Mouse (Mus musculus) thymus, adult 2 months (tissue): Measurements from ENCODE around the gene Prkg1. TPM values are rescaled to one million over a fixed set of nuclear protein-coding genes. Genes with fewer than 3 reads are reported as not detected.

Experiments used
- DNase-seq: peaks from one replicate; pipeline ENCODE4 v3.0.0; 2021
- H3K27ac ChIP-seq: fragments of 200-500 bp; 2 replicates; pipeline ENCODE4 v1.5.1; 2012; ENCODE audit warnings: low read length, control low read depth; ENCODE audit not compliant: control insufficient read depth, insufficient read depth
- H3K27me3 ChIP-seq: fragments of 200-500 bp; 2 replicates; pipeline ENCODE4 v1.6.1; 2012; ENCODE audit warnings: mild to moderate bottlenecking, low read length, moderate library complexity, mixed read lengths; ENCODE audit not compliant: control insufficient read depth, insufficient read depth
- H3K36me3 ChIP-seq: fragments of 200-500 bp; 2 replicates; pipeline ENCODE4 v1.6.1; 2012; ENCODE audit warnings: mild to moderate bottlenecking, low read length, moderate library complexity; ENCODE audit not compliant: control insufficient read depth, insufficient read depth
- H3K4me1 ChIP-seq: fragments of 200-500 bp; replicated peaks from 2 replicates; pipeline ENCODE4 v1.6.1; 2012; ENCODE audit warnings: low read length; ENCODE audit not compliant: control insufficient read depth, insufficient read depth
- H3K4me3 ChIP-seq: fragments of 200-500 bp; 2 replicates; pipeline ENCODE4 v1.5.1; 2012; ENCODE audit warnings: mild to moderate bottlenecking, low read length, control low read depth, moderate library complexity; ENCODE audit not compliant: control insufficient read depth, insufficient read depth
- CTCF ChIP-seq: fragments of 200-500 bp; IDR thresholded peaks from 2 replicates; pipeline ENCODE4 v1.5.1; 2012; ENCODE audit warnings: mild to moderate bottlenecking, control low read depth, low read length, moderate library complexity, borderline replicate concordance; ENCODE audit not compliant: control insufficient read depth, poor library complexity, insufficient read depth; ENCODE audit errors: extremely low read depth
- POLR2A ChIP-seq: fragments of 200-500 bp; IDR thresholded peaks from 2 replicates; pipeline ENCODE4 v1.6.1; 2012; ENCODE audit warnings: mild to moderate bottlenecking, low read length, control low read depth, moderate library complexity; ENCODE audit not compliant: control insufficient read depth, poor library complexity, insufficient read depth; ENCODE audit errors: extremely low read depth
- WGBS: fragments of 180-500 bp; shearing (Covaris S2); methylation state at CpG from one replicate; pipeline ENCODE4 v1.1.7; 2018; 5-methylcytosine and 5-hydroxymethylcytosine counted together
- polyA plus RNA-seq: library from polyadenylated mRNA; depleted of rRNA; stranded (reverse); fragments of >200 nt; gene quantifications from 2 replicates; pipeline ENCODE4 v1.2.3, GENCODE M21; 2012

Prkg1 gene
- polyA plus RNA-seq, 1 experiment: 0.26 TPM

- Histone ChIP-seq H3K27ac (peak overlapping the region; percentile 93), H3K4me3 (no peak overlapping the region)
These were observed 426.3 kb downstream of the Prkg1 start for GRCm38 (mm10) chr19:31338355-31339101.

GRCm38 (mm10) chr19:31337863-31338217 lies 427.0 kb downstream of the Prkg1 start:
- 3% methylated on average over 6 of the region's 6 CpGs for WGBS
- no peak for TF ChIP-seq CTCF
- no peak for TF ChIP-seq POLR2A
- peak overlapping the region; percentile 93 for H3K27ac ChIP-seq
- no peak overlapping the region for H3K4me3 ChIP-seq
- no peaks in the 10 kb centered on the region for H3K36me3 ChIP-seq
- DNase-seq: peak; percentile 20
- no peaks in the 10 kb centered on the region for H3K27me3 ChIP-seq
- peaks cover 4% of the 10 kb centered on the region for H3K4me1 ChIP-seq

More at GRCm38 (mm10) chr19:31338355-31339101, 426.3 kb downstream of the Prkg1 start:
- 88% methylated on average over 5 of the region's 5 CpGs for WGBS
- DNase-seq: no peak
- no peaks in the 10 kb centered on the region for H3K36me3 ChIP-seq
- no peak for TF ChIP-seq POLR2A
- TF ChIP-seq CTCF: no peak
- H3K4me1 ChIP-seq: peaks cover 4% of the 10 kb centered on the region
- no peaks in the 10 kb centered on the region for H3K27me3 ChIP-seq

GRCm38 (mm10) chr19:31337163-31337862 lies 427.5 kb downstream of the Prkg1 start:
- Histone ChIP-seq H3K4me1 (peaks cover 4% of the 10 kb centered on the region), H3K27ac (peak overlapping the region; percentile 94), H3K27me3 (no peaks in the 10 kb centered on the region), H3K4me3 (no peak overlapping the region), H3K36me3 (no peaks in the 10 kb centered on the region)
- TF ChIP-seq POLR2A (no peak), CTCF (no peak)
- WGBS: 4% methylated on average over 9 of the region's 9 CpGs
- DNase-seq: peak; percentile 47

GRCm38 (mm10) chr19:31336381-31336780 lies 428.5 kb downstream of the Prkg1 start:
- H3K36me3 ChIP-seq: no peaks in the 10 kb centered on the region
- TF ChIP-seq CTCF (no peak), POLR2A (no peak)
- no peak for DNase-seq
- 82% methylated on average over 3 of the region's 3 CpGs for WGBS
- peak overlapping the region; percentile 94; the same call in 1 of the 2 replicates for H3K27ac ChIP-seq
- no peak overlapping the region for H3K4me3 ChIP-seq
- H3K4me1 ChIP-seq: peaks cover 4% of the 10 kb centered on the region
- H3K27me3 ChIP-seq: no peaks in the 10 kb centered on the region

GRCm38 (mm10) chr19:31329893-31330292 lies 434.9 kb downstream of the Prkg1 start:
- Histone ChIP-seq H3K4me3 (no peak overlapping the region), H3K36me3 (no peaks in the 10 kb centered on the region), H3K27ac (no peak overlapping the region), H3K4me1 (no peaks in the 10 kb centered on the region; the same call in 1 of the 2 replicates), H3K27me3 (no peaks in the 10 kb centered on the region)
- no peak for DNase-seq
- TF ChIP-seq CTCF: no peak
- no peak for TF ChIP-seq POLR2A
- 85% methylated on average over 5 of the region's 5 CpGs for WGBS

GRCm38 (mm10) chr19:31304760-31305159 lies 460.1 kb downstream of the Prkg1 start:
- H3K36me3 ChIP-seq: no peaks in the 10 kb centered on the region
- TF ChIP-seq POLR2A (no peak), CTCF (no peak)
- DNase-seq: no peak
- no peak overlapping the region for H3K27ac ChIP-seq
- H3K4me1 ChIP-seq: no peaks in the 10 kb centered on the region
- 94% methylated on average over 3 of the region's 3 CpGs for WGBS
- no peak overlapping the region for H3K4me3 ChIP-seq
- no peaks in the 10 kb centered on the region for H3K27me3 ChIP-seq
